Mouse (Mus musculus): Measurements from ENCODE around the gene Ugt1a10.

GRCm38 (mm10) chr1:88258881-88259642 lies 203.9 kb downstream of the Ugt1a10 start:
- TF ChIP-seq POLR2A (IDR thresholded peaks at IDR 0.05; ENCODE audit: borderline replicate concordance, insufficient read depth, low read length), result no peak
- no peak for TF ChIP-seq CTCF (IDR thresholded peaks at IDR 0.05; ENCODE audit: borderline replicate concordance, insufficient read depth, low read depth, low read length)

Measured in cerebellum, adult 2 months (tissue).